Mouse (Mus musculus): ENCODE results near the gene Ppm1b.

Ppm1b gene

DNA sequence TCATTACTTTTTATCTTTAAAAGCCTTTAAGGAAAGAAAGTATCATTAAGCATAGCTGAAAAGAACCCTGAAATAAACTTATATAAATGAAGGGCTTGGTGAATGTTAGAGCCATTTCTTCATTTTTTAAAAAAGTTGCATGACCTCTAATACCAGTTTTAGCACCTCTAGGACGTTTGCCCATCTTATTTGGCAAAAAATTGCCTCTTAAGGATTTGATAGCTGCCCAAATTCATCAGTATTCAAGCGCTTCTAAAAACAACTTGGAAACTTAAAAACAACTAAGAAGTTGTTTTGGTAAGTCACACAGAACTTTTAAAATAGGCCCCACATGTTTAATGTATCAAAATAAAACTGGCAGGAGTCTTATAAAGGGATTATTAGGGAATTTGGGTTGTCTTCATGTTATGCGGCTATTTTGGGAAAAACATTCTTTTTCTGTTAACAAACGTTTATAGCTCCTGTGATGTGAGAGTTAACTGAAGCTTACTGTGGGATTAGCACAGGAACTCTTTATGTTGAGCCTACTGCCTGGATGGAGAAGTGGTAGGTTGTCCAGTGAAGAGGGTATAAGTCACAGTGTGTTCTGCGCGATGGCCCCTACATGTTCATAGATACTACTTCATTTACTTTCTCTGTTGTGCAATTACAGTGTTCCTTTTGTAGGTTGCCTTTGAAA, 2.6 kb downstream of the Ppm1b start:
- no peak for DNase-seq

GRCm38 (mm10) chr17:84959665-84960020, 3.1 kb downstream of the Ppm1b start:
- no peak for DNase-seq

DNA sequence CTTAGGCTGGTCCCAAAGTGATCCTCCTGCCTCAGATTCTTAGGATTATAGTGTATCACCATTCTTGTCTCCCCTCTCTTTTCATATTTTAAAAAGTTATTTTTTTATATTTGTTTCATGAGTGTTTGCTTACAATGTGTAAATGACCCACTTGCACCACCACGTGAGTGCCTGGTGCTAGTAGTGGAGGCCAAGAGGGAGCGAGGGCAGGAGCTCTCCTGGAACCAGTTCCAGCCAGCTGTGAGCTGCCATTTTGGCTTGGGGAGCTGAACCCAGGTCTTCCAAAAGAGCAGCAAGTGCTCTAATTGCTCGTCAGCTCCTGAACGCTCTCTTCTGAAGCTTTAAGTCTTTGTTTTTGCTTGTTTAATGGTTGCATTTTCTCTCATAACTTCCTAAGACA, 3.6 kb downstream of the Ppm1b start:
- no peak for DNase-seq

DNA sequence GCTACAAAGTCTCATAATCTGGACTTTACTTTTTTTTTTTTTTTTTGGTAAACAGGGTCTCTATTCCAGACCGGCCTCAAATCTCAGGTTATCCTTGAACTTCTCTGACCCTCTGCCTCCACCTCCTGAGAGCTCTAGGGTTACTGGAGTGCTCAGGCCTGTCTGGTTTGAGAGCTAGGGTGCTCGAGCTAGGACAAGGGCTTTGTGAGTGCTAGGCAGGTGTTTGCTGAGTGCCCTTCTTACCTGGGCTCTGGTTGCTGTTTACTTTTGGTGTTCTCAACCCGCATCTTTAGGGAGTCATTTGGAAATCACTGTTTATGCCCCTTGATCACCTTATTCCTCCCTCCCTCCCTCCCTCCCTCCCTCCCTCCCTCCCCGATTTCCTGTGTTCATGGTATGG, 5.5 kb downstream of the Ppm1b start:
- no peak for DNase-seq

DNA sequence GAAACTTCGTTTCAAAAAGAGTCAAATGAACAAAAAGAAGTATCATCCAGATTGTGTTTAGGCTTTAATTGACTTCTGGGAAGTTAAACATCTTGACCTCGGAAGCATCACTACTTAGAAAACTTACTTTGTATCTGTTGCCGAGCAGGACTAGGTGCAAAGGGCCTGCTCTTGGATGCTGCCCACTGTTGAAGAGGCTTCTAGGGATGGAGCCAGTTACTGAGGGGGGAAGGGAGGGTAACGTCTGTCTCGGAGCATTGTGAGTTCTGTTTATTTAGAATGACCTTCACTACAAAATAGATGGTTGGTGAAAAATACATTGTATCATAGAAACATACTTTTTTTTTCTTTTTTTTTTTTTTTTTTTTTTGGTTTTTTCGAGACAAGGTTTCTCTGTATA, 7.1 kb downstream of the Ppm1b start:
- DNase-seq: no peak

GRCm38 (mm10) chr17:84966231-84966630, 9.7 kb downstream of the Ppm1b start:
- no peak for DNase-seq

- no peak for DNase-seq
These were observed 10.5 kb downstream of the Ppm1b start for GRCm38 (mm10) chr17:84967045-84967444.

DNA sequence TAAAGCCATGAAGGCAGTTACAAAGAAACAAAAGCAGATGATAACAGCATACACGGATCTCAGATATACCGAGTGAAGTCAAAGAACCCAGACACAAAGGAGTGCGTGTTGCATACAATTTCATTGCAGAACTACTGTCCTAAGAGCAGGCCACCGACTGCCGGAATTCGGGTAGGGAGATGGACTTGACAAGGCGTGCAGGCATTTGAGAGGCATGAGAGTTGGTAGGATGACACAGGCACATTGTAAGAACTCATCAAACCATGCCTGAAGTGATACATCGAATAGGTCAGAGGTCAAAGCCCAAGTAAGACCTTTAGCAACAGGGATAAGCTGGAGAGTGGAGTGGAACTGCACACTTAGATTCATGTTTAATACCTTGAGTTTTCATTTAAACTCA, 13.4 kb downstream of the Ppm1b start:
- DNase-seq: no peak

GRCm38 (mm10) chr17:84981721-84982120, 25.2 kb downstream of the Ppm1b start:
- DNase-seq: no peak

- DNase-seq: no peak
These were observed 26.2 kb downstream of the Ppm1b start for GRCm38 (mm10) chr17:84982735-84983134.

- DNase-seq: no peak
These were observed 29.8 kb downstream of the Ppm1b start for GRCm38 (mm10) chr17:84986368-84986767.

- DNase-seq: no peak
These were observed 31.4 kb downstream of the Ppm1b start for GRCm38 (mm10) chr17:84987834-84988410.

GRCm38 (mm10) chr17:84988514-84988913, 32.0 kb downstream of the Ppm1b start:
- no peak for DNase-seq

DNA sequence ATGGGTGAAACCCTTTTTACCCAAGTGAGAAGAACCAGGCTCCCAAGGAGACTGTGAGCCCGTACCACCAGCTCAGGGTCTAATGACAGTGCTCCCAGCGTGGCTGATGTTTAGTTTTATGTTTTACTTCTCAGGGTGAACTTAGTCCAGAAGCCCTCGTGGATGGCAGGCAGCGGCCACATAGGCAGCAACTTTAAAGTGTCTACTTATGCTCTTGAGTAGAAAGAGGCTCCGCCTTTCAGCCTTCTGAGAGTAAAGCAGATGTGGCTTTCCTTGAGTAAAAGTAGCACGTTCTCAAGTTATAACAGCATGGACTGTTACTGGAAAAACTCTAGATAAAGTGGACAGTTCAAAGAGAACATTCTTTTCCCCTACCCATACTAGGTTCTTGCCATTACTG, 39.3 kb downstream of the Ppm1b start:
- DNase-seq: no peak

DNA sequence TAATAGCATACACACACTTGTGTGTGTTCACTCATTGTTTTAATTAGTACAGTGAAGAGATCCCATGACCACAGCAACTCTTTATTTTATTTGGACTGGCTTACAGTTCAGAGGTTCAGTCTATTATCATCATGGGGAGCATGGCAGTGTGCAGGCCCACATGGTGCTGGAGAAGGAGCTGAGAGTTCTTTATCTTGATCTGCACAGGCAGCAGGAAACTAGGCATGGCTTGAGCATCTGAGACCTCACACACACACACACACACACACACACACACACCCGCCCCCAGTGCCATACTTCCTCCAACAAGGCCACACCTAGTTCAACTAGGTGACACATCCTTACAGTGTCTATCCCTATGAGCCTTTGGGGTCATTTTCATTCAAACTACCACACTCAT, 41.1 kb downstream of the Ppm1b start:
- no peak for DNase-seq

- no peak for DNase-seq
These were observed 43.1 kb downstream of the Ppm1b start for GRCm38 (mm10) chr17:84999636-85000035.

- no peak for DNase-seq
These were observed 56.9 kb downstream of the Ppm1b start for GRCm38 (mm10) chr17:85013485-85013884.

GRCm38 (mm10) chr17:85014632-85015031, 58.1 kb downstream of the Ppm1b start:
- no peak for DNase-seq

DNA sequence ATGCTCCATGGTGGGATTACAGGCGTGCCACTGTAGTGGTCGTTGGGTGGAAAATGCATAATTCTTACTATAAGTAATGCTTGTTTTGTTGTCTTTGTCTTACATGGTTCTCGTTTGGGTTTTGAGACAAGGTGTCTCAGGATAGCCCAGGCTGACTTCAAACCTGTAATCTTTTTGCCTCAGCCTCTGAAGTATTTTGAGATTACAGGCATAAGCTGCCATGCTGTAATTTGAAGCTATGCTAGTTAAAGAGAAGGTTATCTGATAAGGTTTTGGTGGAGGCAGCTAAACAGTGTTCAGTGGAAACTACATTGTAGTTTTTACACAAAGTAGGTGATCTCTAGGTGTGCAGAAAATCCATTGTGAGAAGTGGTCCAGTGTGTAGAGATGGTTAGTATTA, 61.8 kb downstream of the Ppm1b start:
- DNase-seq: no peak

DNA sequence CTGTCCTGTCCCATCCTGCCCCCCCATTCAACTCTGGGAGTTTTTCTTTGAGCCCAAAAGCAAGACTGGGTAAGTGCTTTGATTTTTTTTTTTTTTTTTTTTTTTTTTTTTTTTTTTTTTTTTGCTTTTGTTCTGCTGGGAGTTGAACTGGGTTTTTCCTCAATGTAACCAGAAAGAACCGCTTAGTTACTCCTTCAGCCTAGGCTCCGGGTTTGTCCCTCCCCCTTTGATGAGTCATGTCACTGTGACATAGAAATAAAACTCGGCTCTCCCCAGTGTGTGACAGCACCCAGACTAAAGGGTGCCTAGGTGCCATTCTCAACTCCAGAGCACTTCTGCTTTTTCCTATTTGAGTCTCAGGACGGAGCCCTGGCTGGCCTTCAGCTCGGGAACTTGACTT, 62.3 kb downstream of the Ppm1b start:
- no peak for DNase-seq

DNA sequence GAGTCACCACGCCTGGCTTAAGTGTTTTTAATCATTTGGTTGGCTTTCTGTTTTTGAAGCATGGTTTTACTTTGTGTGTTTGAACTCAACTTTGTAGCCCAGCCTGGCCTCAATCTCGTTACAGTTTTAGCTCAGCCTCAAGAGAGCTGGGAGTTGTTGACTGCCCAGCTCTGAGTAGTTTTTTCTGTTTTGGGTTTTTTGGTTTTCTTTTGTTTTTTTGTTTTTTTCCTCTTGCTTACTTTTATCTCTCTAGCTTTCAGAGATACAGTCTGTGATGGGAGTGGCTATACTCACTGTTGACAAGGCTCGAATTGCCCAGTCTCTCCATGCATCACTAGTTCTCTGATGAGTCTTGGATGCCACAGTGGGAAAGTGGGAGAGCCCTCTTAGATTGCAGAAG, 63.8 kb downstream of the Ppm1b start:
- no peak for DNase-seq

- peak; percentile 59 for DNase-seq
These were observed 67.0 kb downstream of the Ppm1b start for GRCm38 (mm10) chr17:85023247-85024167.

- no peak for DNase-seq
These were observed 67.7 kb downstream of the Ppm1b start for GRCm38 (mm10) chr17:85024237-85024636.

DNA sequence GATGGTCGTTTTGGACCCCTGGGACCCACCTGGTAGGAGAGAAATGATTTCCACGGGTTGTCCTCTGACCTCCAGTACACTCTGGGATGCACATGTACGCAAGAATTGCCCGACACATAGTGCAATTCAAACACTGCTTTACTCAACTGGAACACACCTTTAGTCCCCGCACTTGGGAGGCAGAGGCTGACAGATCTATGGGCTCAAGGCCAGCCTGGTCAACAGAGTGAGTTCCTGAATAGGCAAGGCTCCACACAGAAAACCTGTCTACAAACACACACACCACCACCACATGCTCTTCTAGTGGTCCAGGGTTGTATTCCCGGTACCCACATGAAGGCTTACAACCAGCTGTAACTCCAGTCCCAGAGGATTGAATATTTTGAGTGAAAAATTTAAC, 68.6 kb downstream of the Ppm1b start:
- DNase-seq: no peak
